Mouse (Mus musculus): ENCODE results near the gene Tmem245. TPM values are rescaled to one million over a fixed set of nuclear protein-coding genes. Genes with fewer than 3 reads are reported as not detected.
"Not testable (repeated sequence)": the region's sequence is repeated elsewhere in the genome, so short reads cannot be mapped to it uniquely, and the experiment has no call there.

Tmem245 gene
- polyA plus RNA-seq, 1 experiment from 2014 or later: 2.8 TPM

GRCm38 (mm10) chr4:56897511-56897910 is 49.7 kb downstream of the Tmem245 start:
- WGBS (ENCODE audit: insufficient replicate concordance): 80% methylated on average over 3 of the region's 3 CpGs
- H3K4me2 ChIP-seq: no peak overlapping the region
- H3K4me1 ChIP-seq (replicated peaks): peaks cover 7% of the 10 kb centered on the region; the same call in 1 of the 2 replicates
- H3K27me3 ChIP-seq: no peaks in the 10 kb centered on the region
- no peak overlapping the region for H3K27ac ChIP-seq
- H3K9ac ChIP-seq: no peak overlapping the region
- H3K36me3 ChIP-seq: peaks cover 65% of the 10 kb centered on the region
- DNase-seq (no peak), ATAC-seq (ENCODE audit: low read depth) (no peak)
- H3K4me3 ChIP-seq (replicated peaks): no peak overlapping the region
- no peaks in the 10 kb centered on the region for H3K9me3 ChIP-seq (replicated peaks)

GRCm38 (mm10) chr4:56894196-56894595 is 53.0 kb downstream of the Tmem245 start:
- Histone ChIP-seq H3K4me2 (no peak overlapping the region), H3K36me3 (peaks cover 53% of the 10 kb centered on the region), H3K27ac (no peak overlapping the region), H3K27me3 (no peaks in the 10 kb centered on the region), H3K9ac (no peak overlapping the region), H3K9me3 (replicated peaks) (no peaks in the 10 kb centered on the region), H3K4me3 (replicated peaks) (no peak overlapping the region), H3K4me1 (replicated peaks) (peaks cover 11% of the 10 kb centered on the region; the same call in 1 of the 2 replicates)
- WGBS (ENCODE audit: insufficient replicate concordance): 74% methylated on average over 3 of the region's 3 CpGs
- ATAC-seq (ENCODE audit: low read depth): no peak
- DNase-seq: no peak

- DNase-seq (no peak), ATAC-seq (ENCODE audit: low read depth) (no peak)
- no peak overlapping the region for H3K4me2 ChIP-seq
- peaks cover 11% of the 10 kb centered on the region; the same call in 1 of the 2 replicates for H3K4me1 ChIP-seq (replicated peaks)
- no peaks in the 10 kb centered on the region for H3K9me3 ChIP-seq (replicated peaks)
- no peak overlapping the region for H3K9ac ChIP-seq
- H3K4me3 ChIP-seq (replicated peaks): no peak overlapping the region
- no peaks in the 10 kb centered on the region for H3K27me3 ChIP-seq
- H3K27ac ChIP-seq: no peak overlapping the region
- whole genome bisulfite sequencing (ENCODE audit: insufficient replicate concordance): 38% methylated on average over 6 of the region's 6 CpGs
- H3K36me3 ChIP-seq: peaks cover 47% of the 10 kb centered on the region
Observed at GRCm38 (mm10) chr4:56892501-56893115, 54.6 kb downstream of the Tmem245 start.

GRCm38 (mm10) chr4:56888483-56888882 is 58.8 kb downstream of the Tmem245 start:
- no peak overlapping the region for H3K4me2 ChIP-seq
- H3K4me3 ChIP-seq (replicated peaks): no peak overlapping the region
- 73% methylated on average over 5 of the region's 5 CpGs for WGBS (ENCODE audit: insufficient replicate concordance)
- no peaks in the 10 kb centered on the region for H3K27me3 ChIP-seq
- H3K4me1 ChIP-seq (replicated peaks): peaks cover 11% of the 10 kb centered on the region; the same call in 1 of the 2 replicates
- no peaks in the 10 kb centered on the region for H3K9me3 ChIP-seq (replicated peaks)
- H3K27ac ChIP-seq: no peak overlapping the region
- peaks cover 39% of the 10 kb centered on the region for H3K36me3 ChIP-seq
- H3K9ac ChIP-seq: no peak overlapping the region
- no peak for ATAC-seq (ENCODE audit: low read depth)
- no peak for DNase-seq

GRCm38 (mm10) chr4:56886286-56886979 is 60.8 kb downstream of the Tmem245 start:
- no peaks in the 10 kb centered on the region for H3K4me1 ChIP-seq (replicated peaks)
- H3K27me3 ChIP-seq: no peaks in the 10 kb centered on the region
- H3K4me3 ChIP-seq (replicated peaks): no peak overlapping the region
- H3K27ac ChIP-seq: no peak overlapping the region
- no peak overlapping the region for H3K9ac ChIP-seq
- no peaks in the 10 kb centered on the region for H3K9me3 ChIP-seq (replicated peaks)
- DNase-seq: no peak
- H3K4me2 ChIP-seq: no peak overlapping the region
- no peak for ATAC-seq (ENCODE audit: low read depth)
- WGBS (ENCODE audit: insufficient replicate concordance): 58% methylated on average over 6 of the region's 6 CpGs
- peaks cover 39% of the 10 kb centered on the region for H3K36me3 ChIP-seq

GRCm38 (mm10) chr4:56880036-56880703 is 67.1 kb downstream of the Tmem245 start:
- H3K9ac ChIP-seq: no peak overlapping the region
- H3K36me3 ChIP-seq: peaks cover 34% of the 10 kb centered on the region
- DNase-seq (no peak), ATAC-seq (ENCODE audit: low read depth) (no peak)
- no peak overlapping the region for H3K4me3 ChIP-seq (replicated peaks)
- no peak overlapping the region for H3K27ac ChIP-seq
- WGBS (ENCODE audit: insufficient replicate concordance): 76% methylated on average over 11 of the region's 11 CpGs
- H3K4me1 ChIP-seq (replicated peaks): no peaks in the 10 kb centered on the region
- H3K9me3 ChIP-seq (replicated peaks): no peaks in the 10 kb centered on the region
- H3K4me2 ChIP-seq: no peak overlapping the region
- no peaks in the 10 kb centered on the region for H3K27me3 ChIP-seq

- Histone ChIP-seq H3K36me3 (peaks cover 32% of the 10 kb centered on the region), H3K27ac (no peak overlapping the region), H3K9me3 (replicated peaks) (no peaks in the 10 kb centered on the region), H3K4me2 (no peak overlapping the region), H3K4me1 (replicated peaks) (no peaks in the 10 kb centered on the region), H3K4me3 (replicated peaks) (no peak overlapping the region), H3K27me3 (no peaks in the 10 kb centered on the region), H3K9ac (no peak overlapping the region)
- DNase-seq (no peak), ATAC-seq (ENCODE audit: low read depth) (no peak)
- 92% methylated on average over 7 of the region's 7 CpGs for WGBS (ENCODE audit: insufficient replicate concordance)
Observed at GRCm38 (mm10) chr4:56878971-56879370, 68.3 kb downstream of the Tmem245 start.

GRCm38 (mm10) chr4:56870541-56870940 is 76.7 kb downstream of the Tmem245 start:
- 86% methylated on average over 11 of the region's 11 CpGs for WGBS (ENCODE audit: insufficient replicate concordance)
- ATAC-seq (ENCODE audit: low read depth); H3K4me3 ChIP-seq (replicated peaks): not testable (repeated sequence)

GRCm38 (mm10) chr4:56867761-56868160 is 79.5 kb downstream of the Tmem245 start:
- Histone ChIP-seq H3K4me1 (replicated peaks) (peaks cover 29% of the 10 kb centered on the region), H3K9me3 (replicated peaks) (no peaks in the 10 kb centered on the region), H3K27me3 (no peaks in the 10 kb centered on the region), H3K4me3 (replicated peaks) (no peak overlapping the region), H3K36me3 (no peaks in the 10 kb centered on the region), H3K4me2 (no peak overlapping the region), H3K27ac (no peak overlapping the region), H3K9ac (no peak overlapping the region)
- no peak for DNase-seq
- WGBS (ENCODE audit: insufficient replicate concordance): 67% methylated on average over 5 of the region's 5 CpGs
- no peak for ATAC-seq (ENCODE audit: low read depth)

More at GRCm38 (mm10) chr4:56870541-56870940, 76.7 kb downstream of the Tmem245 start:
- H3K36me3 ChIP-seq: peaks cover 11% of the 10 kb centered on the region
- not testable (repeated sequence) for H3K27ac ChIP-seq; H3K4me2 ChIP-seq; H3K9ac ChIP-seq; DNase-seq; H3K27me3 ChIP-seq; H3K9me3 ChIP-seq (replicated peaks); H3K4me1 ChIP-seq (replicated peaks)

- Histone ChIP-seq H3K4me3 (replicated peaks) (no peak overlapping the region), H3K27ac (peak overlapping the region; percentile 37; the same call in 1 of the 2 replicates), H3K36me3 (no peaks in the 10 kb centered on the region), H3K4me2 (no peak overlapping the region), H3K27me3 (no peaks in the 10 kb centered on the region), H3K9me3 (replicated peaks) (no peaks in the 10 kb centered on the region), H3K4me1 (replicated peaks) (peaks cover 43% of the 10 kb centered on the region), H3K9ac (no peak overlapping the region)
- ATAC-seq (ENCODE audit: low read depth): no peak
- 68% methylated on average over 4 of the region's 4 CpGs for WGBS (ENCODE audit: insufficient replicate concordance)
- no peak for DNase-seq
Observed at GRCm38 (mm10) chr4:56865971-56866370, 81.3 kb downstream of the Tmem245 start.

- no peaks in the 10 kb centered on the region for H3K9me3 ChIP-seq (replicated peaks)
- WGBS (ENCODE audit: insufficient replicate concordance): under 1% methylated on average over 36 of the region's 45 CpGs
- peak within 1 kb of the TSS; percentile 98 for H3K4me2 ChIP-seq
- peak within 1 kb of the TSS; percentile 84 for H3K4me3 ChIP-seq (replicated peaks)
- ATAC-seq (ENCODE audit: low read depth): peak; percentile 95
- peak; percentile 91 for DNase-seq
- peak within 1 kb of the TSS; percentile 90 for H3K9ac ChIP-seq
- H3K27me3 ChIP-seq: no peaks in the 10 kb centered on the region
- peaks cover 46% of the 10 kb centered on the region for H3K4me1 ChIP-seq (replicated peaks)
- H3K36me3 ChIP-seq: no peaks in the 10 kb centered on the region
- H3K27ac ChIP-seq: peak within 1 kb of the TSS; percentile 89
Observed at GRCm38 (mm10) chr4:56865003-56865511, 82.2 kb downstream of the Tmem245 start, which contains the start of gene Ctnnal1. Gene Ctnnal1 (minus strand): TSS chr4:56865188.
